Mouse (Mus musculus) heart, embryonic 16.5 days (tissue): ENCODE data around the gene Pus7l. TPM values are rescaled to one million over a fixed set of nuclear protein-coding genes. Genes with fewer than 3 reads are reported as not detected.

Experiments used
- ATAC-seq: fragments of 200-750 bp; cut with Nextera tagmentation; replicated peaks from 2 replicates; pipeline ENCODE4 v1.8.0; 2017; ENCODE audit warnings: moderate number of reproducible peaks; ENCODE audit not compliant: insufficient read depth, low FRiP score; ENCODE audit errors: extremely low read depth
- H3K27ac ChIP-seq: fragments of 300-500 bp; sonication (generic); 2 replicates; pipeline ENCODE4 v1.5.1; 2014; ENCODE audit warnings: mild to moderate bottlenecking, low read length, control low read depth, moderate library complexity
- H3K27me3 ChIP-seq: fragments of 300-500 bp; sonication (generic); 2 replicates; pipeline ENCODE4 v1.6.1; 2014; ENCODE audit warnings: low read length, mixed read lengths; ENCODE audit not compliant: control insufficient read depth, insufficient read depth
- H3K36me3 ChIP-seq: fragments of 300-500 bp; sonication (generic); 2 replicates; pipeline ENCODE4 v1.6.1; 2014; ENCODE audit not compliant: control insufficient read depth, insufficient read depth
- H3K4me1 ChIP-seq: fragments of 300-500 bp; sonication (generic); 2 replicates; pipeline ENCODE4 v1.6.1; 2014; ENCODE audit warnings: low read length, mixed read lengths; ENCODE audit not compliant: control insufficient read depth, insufficient read depth
- H3K4me2 ChIP-seq: fragments of 300-500 bp; sonication (generic); 2 replicates; pipeline ENCODE4 v1.6.1; 2014; ENCODE audit warnings: low read depth, mild to moderate bottlenecking, control low read depth, low read length
- H3K4me3 ChIP-seq: fragments of 300-500 bp; sonication (generic); 2 replicates; pipeline ENCODE4 v1.5.1; 2014; ENCODE audit warnings: mild to moderate bottlenecking, control low read depth, low read length
- H3K9ac ChIP-seq: fragments of 300-500 bp; sonication (generic); 2 replicates; pipeline ENCODE4 v1.6.1; 2014; ENCODE audit warnings: low read length, control low read depth
- H3K9me3 ChIP-seq: fragments of 300-500 bp; sonication (generic); replicated peaks from 2 replicates; pipeline ENCODE4 v1.6.1; 2016; ENCODE audit warnings: low read length; ENCODE audit not compliant: control insufficient read depth
- whole genome bisulfite sequencing: fragments of 180-500 bp; shearing (Covaris S2); extraction: QIAGEN DNeasy Blood & Tissue Kit; methylation state at CpG from one replicate; pipeline ENCODE4 v1.1.7; 2014; 5-methylcytosine and 5-hydroxymethylcytosine counted together
- polyA plus RNA-seq: library from polyadenylated mRNA; unstranded; fragments of >200 nt; fragmentation: Nextera tagmentation; extraction: Ambion mirVana; gene quantifications from 2 replicates; pipeline ENCODE4 v1.2.1, GENCODE M21; 2015

The Pus7l gene
- polyA plus RNA-seq, 1 experiment from 2014 or later = 5.6 TPM

DNA sequence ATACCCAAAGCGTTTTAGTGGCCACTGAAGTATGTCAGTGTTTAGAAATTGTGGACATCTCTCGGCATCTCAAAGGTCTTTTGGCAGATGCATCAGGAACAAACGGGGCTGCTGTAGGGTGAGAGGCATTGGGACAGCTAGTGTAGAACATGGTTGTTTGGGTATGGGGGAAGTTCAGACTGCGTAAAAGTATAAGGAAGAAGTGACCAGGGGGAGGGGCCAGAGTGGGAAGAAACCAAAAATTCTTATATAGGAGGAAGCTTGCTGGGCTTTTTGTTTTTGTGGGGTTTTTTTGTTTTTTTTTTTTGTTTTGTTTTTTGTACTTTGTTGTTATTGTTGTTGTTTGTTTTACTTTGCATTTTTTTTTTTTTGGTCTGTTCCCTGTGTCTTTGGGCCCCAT is 1.5 kb upstream of the Pus7l start:
- no peak overlapping the region for H3K9ac ChIP-seq
- H3K4me2 ChIP-seq = no peak overlapping the region
- H3K27me3 ChIP-seq = no peaks in the 10 kb centered on the region
- H3K4me3 ChIP-seq = no peak overlapping the region
- H3K36me3 ChIP-seq = peaks cover 5% of the 10 kb centered on the region
- no peak for ATAC-seq
- 81% methylated on average over 4 of the region's 4 CpGs for WGBS
- peaks cover under 1% of the 10 kb centered on the region; the same call in 1 of the 2 replicates for H3K9me3 ChIP-seq
- no peak overlapping the region for H3K27ac ChIP-seq
- peaks cover 5% of the 10 kb centered on the region for H3K4me1 ChIP-seq

DNA sequence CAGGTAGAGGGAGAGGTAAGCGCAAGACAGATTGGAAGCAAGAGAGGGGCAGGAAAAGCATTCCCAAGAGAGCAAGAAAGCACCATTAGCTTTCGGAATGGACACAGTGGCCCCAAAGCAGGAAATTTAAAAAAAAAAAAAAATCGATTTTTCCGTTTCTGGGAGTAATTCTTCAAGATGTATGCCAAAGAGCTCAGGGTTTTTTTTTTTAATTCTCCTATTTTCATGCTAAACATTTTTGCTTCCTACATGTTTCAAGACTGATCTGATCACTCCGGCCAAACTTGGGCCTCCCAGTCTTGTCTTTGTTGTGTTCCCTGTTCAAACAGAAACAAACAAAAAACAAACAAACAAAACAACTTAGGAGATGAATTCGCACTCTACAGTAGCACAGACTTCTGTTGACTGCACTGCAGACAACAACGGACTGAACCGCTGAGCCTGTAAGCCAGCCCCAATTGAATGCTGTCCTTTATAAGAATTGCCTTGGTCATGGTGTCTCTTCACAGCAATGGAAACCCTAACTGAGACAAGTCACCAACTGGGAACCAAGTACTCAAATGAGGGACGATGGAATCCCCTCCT is 797 bp upstream of the Pus7l start:
- H3K27me3 ChIP-seq = no peaks in the 10 kb centered on the region
- peak overlapping the region; percentile 78 for H3K9ac ChIP-seq
- peak overlapping the region; percentile 47 for H3K27ac ChIP-seq
- 0 out of 2 replicates have a peak, but pooled peaks cover 4% of the 10 kb centered on the region for H3K36me3 ChIP-seq
- 40% methylated on average over 9 of the region's 9 CpGs for WGBS
- H3K4me3 ChIP-seq = peak overlapping the region; percentile 80
- no peaks in the 10 kb centered on the region for H3K9me3 ChIP-seq
- H3K4me2 ChIP-seq = peak overlapping the region; percentile 92
- peaks cover 5% of the 10 kb centered on the region for H3K4me1 ChIP-seq
- no peak for ATAC-seq

GRCm38 (mm10) chr15:94542567-94543408 is 559 bp downstream of the Pus7l start:
- Histone ChIP-seq H3K4me1 (peaks cover 5% of the 10 kb centered on the region), H3K9ac (peak overlapping the region; percentile 78), H3K4me3 (peak overlapping the region; percentile 80), H3K27ac (peak overlapping the region; percentile 64), H3K36me3 (no peaks in the 10 kb centered on the region), H3K4me2 (peak overlapping the region; percentile 92), H3K9me3 (no peaks in the 10 kb centered on the region), H3K27me3 (no peaks in the 10 kb centered on the region)
- peak; percentile 81 for ATAC-seq
- 5% methylated on average over 22 of the region's 22 CpGs for WGBS

DNA sequence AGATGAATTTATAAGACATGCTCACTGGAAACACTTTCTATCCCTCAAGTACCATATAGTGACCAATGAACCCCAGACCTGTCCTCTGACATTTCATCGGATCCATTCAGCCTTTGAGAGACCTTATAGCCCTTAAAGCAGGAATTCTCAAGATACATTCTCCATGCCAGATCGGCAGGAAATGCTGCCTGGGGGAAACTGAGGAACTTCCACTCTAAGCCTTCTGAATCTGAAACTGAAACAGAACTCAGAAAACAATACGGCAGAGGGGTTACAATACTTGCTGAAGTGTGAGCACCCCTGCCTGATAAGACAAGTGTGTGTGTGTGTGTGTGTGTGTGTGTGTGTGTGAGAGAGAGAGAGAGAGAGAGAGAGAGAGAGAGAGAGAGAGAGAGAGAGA is 4.1 kb downstream of the Pus7l start:
- Histone ChIP-seq H3K27me3 (no peaks in the 10 kb centered on the region), H3K27ac (no peak overlapping the region), H3K4me3 (no peak overlapping the region), H3K4me1 (peaks cover 5% of the 10 kb centered on the region), H3K4me2 (no peak overlapping the region), H3K36me3 (no peaks in the 10 kb centered on the region), H3K9me3 (no peaks in the 10 kb centered on the region), H3K9ac (no peak overlapping the region)
- 80% methylated on average over 3 of the region's 3 CpGs for WGBS
- no peak for ATAC-seq

GRCm38 (mm10) chr15:94535521-94535920 is 7.8 kb downstream of the Pus7l start:
- no peak for ATAC-seq
- Histone ChIP-seq H3K27me3 (no peaks in the 10 kb centered on the region), H3K4me1 (no peaks in the 10 kb centered on the region), H3K36me3 (peaks cover 3% of the 10 kb centered on the region; the same call in 1 of the 2 replicates), H3K4me2 (no peak overlapping the region), H3K9me3 (no peaks in the 10 kb centered on the region), H3K4me3 (no peak overlapping the region), H3K9ac (no peak overlapping the region), H3K27ac (no peak overlapping the region)
- 77% methylated on average over 7 of the region's 7 CpGs for WGBS

- H3K9me3 ChIP-seq = no peaks in the 10 kb centered on the region
- no peaks in the 10 kb centered on the region for H3K27me3 ChIP-seq
- peaks cover 3% of the 10 kb centered on the region; the same call in 1 of the 2 replicates for H3K36me3 ChIP-seq
- no peaks in the 10 kb centered on the region for H3K4me1 ChIP-seq
- no peak overlapping the region for H3K9ac ChIP-seq
- ATAC-seq = no peak
- 86% methylated on average over 6 of the region's 6 CpGs for WGBS
- H3K27ac ChIP-seq = no peak overlapping the region
- H3K4me2 ChIP-seq = no peak overlapping the region
- H3K4me3 ChIP-seq = no peak overlapping the region
These were observed 10.4 kb downstream of the Pus7l start for GRCm38 (mm10) chr15:94532956-94533355.

- Histone ChIP-seq H3K4me1 (no peaks in the 10 kb centered on the region), H3K27ac (no peak overlapping the region), H3K36me3 (peaks cover 3% of the 10 kb centered on the region; the same call in 1 of the 2 replicates), H3K27me3 (no peaks in the 10 kb centered on the region), H3K9me3 (no peaks in the 10 kb centered on the region), H3K4me2 (no peak overlapping the region), H3K4me3 (no peak overlapping the region), H3K9ac (no peak overlapping the region)
- ATAC-seq = no peak
- WGBS = 72% methylated on average over 5 of the region's 5 CpGs
These were observed 11.0 kb downstream of the Pus7l start for GRCm38 (mm10) chr15:94532306-94532705.

DNA sequence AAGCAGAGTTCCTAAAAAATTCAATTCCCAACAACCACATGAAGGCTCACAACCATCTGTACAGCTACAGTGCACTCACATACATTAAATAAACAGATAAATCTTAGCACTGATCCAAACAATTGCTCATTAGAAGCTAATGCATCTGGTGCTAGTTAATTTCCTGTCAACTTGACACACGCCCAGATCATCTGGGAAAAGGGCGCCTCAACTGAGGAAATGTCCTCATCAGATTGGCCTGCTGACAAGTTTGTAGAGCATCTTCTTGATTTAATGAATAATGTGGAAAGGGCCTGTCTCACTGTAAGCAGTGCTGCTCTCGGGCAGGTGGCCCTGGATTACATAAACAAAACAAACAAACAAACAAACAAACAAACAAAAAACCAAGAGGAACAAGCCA is 12.8 kb downstream of the Pus7l start:
- H3K9ac ChIP-seq = no peak overlapping the region
- no peak overlapping the region for H3K4me2 ChIP-seq
- WGBS = 65% methylated on average over 3 of the region's 3 CpGs
- no peaks in the 10 kb centered on the region for H3K9me3 ChIP-seq
- H3K4me3 ChIP-seq = no peak overlapping the region
- no peak for ATAC-seq
- H3K36me3 ChIP-seq = peaks cover 3% of the 10 kb centered on the region; the same call in 1 of the 2 replicates
- H3K27ac ChIP-seq = no peak overlapping the region
- no peaks in the 10 kb centered on the region for H3K27me3 ChIP-seq
- H3K4me1 ChIP-seq = no peaks in the 10 kb centered on the region

- Histone ChIP-seq H3K4me1 (no peaks in the 10 kb centered on the region), H3K9ac (no peak overlapping the region), H3K27me3 (no peaks in the 10 kb centered on the region), H3K27ac (no peak overlapping the region), H3K36me3 (0 out of 2 replicates have a peak, but pooled peaks cover 3% of the 10 kb centered on the region), H3K4me3 (no peak overlapping the region), H3K9me3 (no peaks in the 10 kb centered on the region), H3K4me2 (no peak overlapping the region)
- WGBS = 82% methylated on average over 12 of the region's 12 CpGs
- no peak for ATAC-seq
These were observed 18.4 kb downstream of the Pus7l start for GRCm38 (mm10) chr15:94524956-94525355.
